Mouse (Mus musculus) spleen, postnatal 14 days (tissue): ENCODE results near the gene Rnf208.
"Not testable (repeated sequence)": the region's sequence is repeated elsewhere in the genome, so short reads cannot be mapped to it uniquely, and the experiment has no call there.

Experiments
- DNase-seq, 2 experiments: peaks; one replicate each; pipeline ENCODE4 v3.0.0; 2021 to 2022; ENCODE audit warnings: low spot score in 2 of 2

The Rnf208 gene

GRCm38 (mm10) chr2:25246183-25247072 lies 4.4 kb downstream of the Rnf208 start, which contains the start of gene AL732309.1:
Gene AL732309.1, minus strand, starts transcription at chr2:25246863.
- no peak for DNase-seq

- DNase-seq = no peak
These were observed 10.3 kb downstream of the Rnf208 start for GRCm38 (mm10) chr2:25252331-25252730.

DNA sequence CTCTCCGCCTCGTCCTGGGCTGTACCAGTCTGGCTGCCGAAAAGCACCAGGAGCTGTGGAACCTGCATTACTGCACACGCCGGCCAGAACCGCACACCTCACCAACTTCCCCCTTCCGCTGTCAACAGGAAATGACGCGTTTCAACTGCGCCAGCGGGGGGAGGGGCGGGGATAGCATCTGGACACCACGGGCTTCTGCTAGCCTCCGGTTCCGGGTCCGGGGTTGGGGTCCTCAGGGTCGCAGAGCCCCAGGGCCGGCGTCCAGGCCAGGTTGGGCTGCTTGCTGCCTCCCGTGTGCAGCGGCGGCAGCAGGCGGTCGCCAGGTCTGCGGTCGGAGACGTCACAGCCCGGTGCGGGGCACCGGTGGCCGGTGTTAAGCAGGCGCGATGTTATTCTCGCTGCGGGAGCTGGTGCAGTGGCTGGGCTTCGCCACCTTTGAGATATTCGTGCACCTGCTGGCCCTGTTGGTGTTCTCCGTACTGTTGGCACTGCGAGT lies 13.3 kb downstream of the Rnf208 start, which contains the start of gene Tmem203:
Gene Tmem203 (plus strand): TSS at position 156 of the 496 bp plus-strand sequence.
- DNase-seq = peak; percentile 73 to 82

DNA sequence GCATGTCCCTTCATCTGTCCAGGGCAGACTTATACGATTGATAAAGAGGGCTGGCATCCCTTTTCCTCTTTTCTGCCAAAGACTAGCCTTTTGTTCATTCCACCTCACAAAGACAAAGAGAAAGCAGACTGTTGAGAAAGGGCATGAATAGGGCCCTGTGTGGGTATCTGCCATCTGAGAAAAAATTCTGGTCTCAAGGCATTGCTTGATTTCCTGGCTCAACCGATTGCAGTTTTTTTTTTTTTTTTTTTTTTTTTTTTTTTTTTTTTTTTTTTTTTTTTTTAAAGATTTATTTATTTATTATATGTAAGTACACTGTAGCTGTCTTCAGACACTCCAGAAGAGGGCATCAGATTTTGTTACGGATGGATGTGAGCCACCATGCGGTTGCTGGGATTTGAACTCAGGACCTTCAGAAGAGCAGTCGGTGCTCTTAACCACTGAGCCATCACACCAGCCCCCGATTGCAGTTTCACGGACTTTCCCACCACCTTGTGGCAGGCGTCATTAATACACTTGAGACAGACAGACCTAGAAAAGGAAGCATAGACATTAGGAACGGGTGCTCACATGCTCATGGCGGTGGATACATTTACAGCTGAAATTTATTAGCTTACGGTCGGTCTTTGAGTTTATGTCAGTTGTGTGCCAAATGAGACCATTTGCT lies 14.5 kb downstream of the Rnf208 start:
- peak in 1 of 2 experiments; percentile 61 for DNase-seq

GRCm38 (mm10) chr2:25257250-25257649 lies 15.2 kb downstream of the Rnf208 start:
- not testable (repeated sequence) for DNase-seq

DNA sequence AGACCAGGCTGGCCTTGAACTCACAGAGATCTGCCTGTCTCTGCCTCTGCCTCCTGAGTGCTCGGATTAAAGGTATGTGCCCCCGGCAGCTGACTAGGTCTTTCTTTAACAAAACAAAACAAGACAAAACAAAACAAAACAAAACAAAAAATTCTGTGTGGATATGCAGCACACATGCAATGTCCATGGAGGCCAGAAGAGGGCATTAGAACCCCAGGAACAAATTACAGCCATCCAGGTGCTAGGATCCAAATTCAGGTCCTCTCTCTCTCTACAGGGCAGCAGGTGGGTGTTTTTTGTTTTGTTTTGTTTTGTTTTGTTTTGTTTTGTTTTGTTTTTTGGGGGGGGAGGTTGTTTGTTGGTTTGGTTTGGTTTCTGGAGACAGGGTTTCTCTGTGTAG lies 16.8 kb downstream of the Rnf208 start:
- no peak for DNase-seq

- DNase-seq = no peak
These were observed 19.8 kb downstream of the Rnf208 start for GRCm38 (mm10) chr2:25261870-25262269.

GRCm38 (mm10) chr2:25262291-25262767 lies 20.3 kb downstream of the Rnf208 start, which contains the start of gene Tprn:
Gene Tprn, plus strand, starts transcription at chr2:25262618.
- peak; percentile 91 to 93 for DNase-seq

DNA sequence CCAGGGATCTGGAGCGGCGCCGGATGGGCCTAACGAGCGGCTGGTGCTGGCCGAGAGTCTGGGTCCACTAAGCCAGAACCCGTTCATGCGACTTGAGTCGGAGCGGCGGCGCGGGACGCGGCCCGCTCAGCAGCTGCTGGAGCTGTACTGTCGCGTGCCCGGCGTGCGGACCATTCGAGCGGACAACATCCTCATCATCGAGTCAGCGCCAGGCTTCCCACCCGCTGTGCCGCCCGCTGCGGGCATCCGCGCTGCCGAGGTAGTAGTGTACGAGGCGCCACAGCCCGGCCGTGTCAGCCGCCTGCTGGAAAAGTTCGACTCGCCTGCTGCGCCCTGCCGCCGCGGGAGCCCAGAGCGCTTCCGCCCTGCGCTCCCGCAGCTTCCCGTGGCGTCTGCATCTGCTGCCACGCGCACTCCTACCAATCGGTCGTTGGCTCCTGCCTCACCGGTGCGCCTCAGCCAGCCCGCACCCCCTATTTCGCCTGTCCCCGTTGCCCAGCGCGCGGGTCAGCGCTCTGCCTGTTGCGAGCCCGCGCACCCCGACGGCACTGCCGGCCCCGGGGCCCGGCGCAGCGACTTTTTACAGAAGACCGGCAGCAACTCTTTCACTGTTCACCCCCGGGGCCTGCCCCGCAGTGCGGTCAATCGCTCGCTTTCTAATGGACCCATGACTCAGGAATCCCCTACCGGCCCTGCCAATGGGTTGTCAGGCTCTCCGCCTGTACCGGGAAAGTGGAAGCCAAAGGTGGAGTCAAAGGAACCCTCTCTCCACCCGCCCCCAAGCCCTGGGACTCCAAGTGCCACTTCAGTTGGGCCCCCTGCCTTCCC lies 21.0 kb downstream of the Rnf208 start:
- peak in 1 of 2 experiments; percentile 33 for DNase-seq

- DNase-seq = no peak
These were observed 21.7 kb downstream of the Rnf208 start for GRCm38 (mm10) chr2:25263623-25264285.

DNA sequence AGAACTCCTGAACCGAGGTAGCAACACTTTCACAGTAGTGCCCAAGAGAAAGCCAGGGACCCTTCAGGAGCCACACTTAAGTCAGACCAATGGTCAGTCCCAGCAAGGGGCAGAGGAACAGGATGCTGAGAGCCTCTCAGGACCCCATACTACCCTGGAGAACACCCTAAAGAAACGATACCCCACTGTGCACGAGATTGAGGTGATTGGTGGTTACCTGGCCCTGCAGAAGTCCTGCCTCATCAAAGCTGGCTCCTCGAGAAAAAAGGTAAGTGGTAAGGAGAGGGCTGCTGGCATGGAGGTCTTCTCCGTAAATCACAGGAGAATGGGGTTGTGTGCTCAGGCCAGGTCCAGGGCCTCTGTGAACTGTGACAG lies 22.2 kb downstream of the Rnf208 start:
- DNase-seq = no peak

DNA sequence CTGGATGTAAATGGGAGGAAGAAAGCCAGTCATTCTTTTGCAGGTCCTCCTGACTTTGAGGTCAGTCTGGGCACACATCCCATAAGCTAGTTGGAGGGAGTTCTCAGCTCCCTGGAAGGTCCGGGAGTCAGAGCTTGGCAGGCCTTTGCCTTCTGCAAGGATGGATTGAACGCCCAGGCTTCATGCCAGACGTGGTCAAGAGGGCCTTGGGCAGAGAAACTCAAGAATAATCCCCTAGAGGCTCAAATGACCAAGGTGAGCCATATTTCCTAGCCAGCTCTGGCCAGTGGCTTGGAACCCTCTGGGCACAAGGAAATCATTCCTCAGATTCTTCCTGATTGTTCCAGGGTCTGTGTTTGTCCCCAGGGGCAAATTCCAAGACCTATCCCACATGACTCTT lies 22.8 kb downstream of the Rnf208 start:
- no peak for DNase-seq

DNA sequence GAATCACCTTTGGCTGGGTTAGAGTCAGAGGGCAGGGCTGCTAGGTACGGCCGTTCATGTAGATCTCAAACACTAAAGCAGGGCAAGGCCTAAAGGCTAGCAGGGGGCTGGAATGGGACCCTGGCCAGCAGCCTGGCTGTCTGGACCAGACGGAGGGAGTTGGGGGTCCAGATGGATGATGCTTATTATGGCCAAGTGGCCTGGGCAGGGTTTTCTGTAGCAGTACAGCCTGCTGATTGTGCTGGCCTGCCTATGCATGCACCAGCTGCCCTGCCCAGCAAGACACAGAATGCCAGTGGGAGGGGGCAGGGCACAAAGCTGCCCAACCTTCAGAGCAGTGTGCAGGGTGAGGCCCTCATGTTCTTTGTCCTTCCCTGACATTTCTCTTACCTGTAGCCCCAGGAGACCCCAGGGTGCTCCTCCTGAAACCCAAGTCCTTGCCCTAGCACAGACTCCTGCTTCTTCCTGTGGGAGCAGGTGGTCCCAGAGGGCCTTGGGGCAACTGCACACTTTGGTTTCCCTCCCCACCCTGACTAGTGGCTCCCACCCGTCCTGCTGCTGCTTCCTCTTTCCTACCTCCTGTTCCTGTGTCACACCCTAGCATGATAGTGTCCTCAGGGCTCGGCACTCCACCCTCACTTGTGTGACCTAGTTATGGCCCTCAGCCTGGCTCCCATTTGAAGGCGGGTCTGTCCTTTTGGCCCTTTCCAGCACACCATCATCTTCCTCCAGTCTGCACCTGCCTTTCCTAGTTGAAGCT lies 24.0 kb downstream of the Rnf208 start:
- no peak for DNase-seq

GRCm38 (mm10) chr2:25266720-25267119 lies 24.7 kb downstream of the Rnf208 start:
- no peak for DNase-seq

- DNase-seq = no peak
These were observed 25.2 kb downstream of the Rnf208 start for GRCm38 (mm10) chr2:25267241-25267640.

GRCm38 (mm10) chr2:25267746-25268309 lies 25.8 kb downstream of the Rnf208 start:
- DNase-seq = no peak

GRCm38 (mm10) chr2:25271827-25272511 lies 29.9 kb downstream of the Rnf208 start, which contains the start of the genes Ssna1 and Anapc2:
Gene Ssna1, minus strand, starts transcription at chr2:25272438.
Gene Anapc2, plus strand, starts transcription at chr2:25272478.
- DNase-seq = peak; percentile 98 to 99

DNA sequence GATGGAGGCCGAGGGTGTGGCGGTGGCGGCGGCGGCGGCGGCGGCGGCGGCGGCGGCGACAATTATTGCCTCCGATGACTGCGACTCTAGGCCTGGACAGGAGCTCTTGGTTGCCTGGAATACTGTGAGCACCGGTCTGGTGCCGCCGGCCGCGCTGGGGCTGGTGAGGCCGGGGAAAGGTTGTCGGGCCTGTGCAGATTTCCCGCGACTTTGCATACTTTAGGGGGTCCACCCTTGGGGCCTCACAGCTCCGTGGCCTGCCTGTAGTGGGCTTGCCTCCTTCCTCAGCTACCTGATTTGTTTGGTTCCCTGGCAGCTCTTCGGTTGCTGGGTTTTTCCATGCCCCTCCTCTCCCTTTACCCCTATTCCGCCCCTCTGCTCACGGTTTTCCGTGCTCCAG lies 30.5 kb downstream of the Rnf208 start:
- no peak for DNase-seq

GRCm38 (mm10) chr2:25273010-25273409 lies 31.0 kb downstream of the Rnf208 start:
- DNase-seq = no peak
